Mouse (Mus musculus): Measurements from ENCODE around the gene Calm2.

Calm2 gene

GRCm38 (mm10) chr17:87446767-87447611 is at the start of gene Calm2:
Gene Calm2, minus strand, starts transcription at chr17:87446935.
- peak; percentile 99 for DNase-seq

GRCm38 (mm10) chr17:87495504-87495903 is 48.8 kb upstream of the Calm2 start:
- DNase-seq: no peak

GRCm38 (mm10) chr17:87494310-87494709 is 47.6 kb upstream of the Calm2 start:
- DNase-seq: no peak

- no peak for DNase-seq
Measured at GRCm38 (mm10) chr17:87492286-87492685, 45.6 kb upstream of the Calm2 start.

- no peak for DNase-seq
Measured at GRCm38 (mm10) chr17:87490295-87490694, 43.6 kb upstream of the Calm2 start.

GRCm38 (mm10) chr17:87485751-87486150 is 39.0 kb upstream of the Calm2 start:
- DNase-seq: no peak

GRCm38 (mm10) chr17:87482867-87483266 is 36.1 kb upstream of the Calm2 start:
- DNase-seq: peak; percentile 44

GRCm38 (mm10) chr17:87478569-87478968 is 31.8 kb upstream of the Calm2 start:
- no peak for DNase-seq

GRCm38 (mm10) chr17:87477611-87478010 is 30.9 kb upstream of the Calm2 start:
- DNase-seq: no peak

GRCm38 (mm10) chr17:87475356-87475755 is 28.6 kb upstream of the Calm2 start:
- peak; percentile 19 for DNase-seq

GRCm38 (mm10) chr17:87474501-87474795 is 27.7 kb upstream of the Calm2 start:
- no peak for DNase-seq

- peak; percentile 66 for DNase-seq
Measured at GRCm38 (mm10) chr17:87473736-87474500, 27.2 kb upstream of the Calm2 start.

GRCm38 (mm10) chr17:87473441-87473735 is 26.7 kb upstream of the Calm2 start:
- DNase-seq: no peak

GRCm38 (mm10) chr17:87472879-87473278 is 26.1 kb upstream of the Calm2 start:
- DNase-seq: peak; percentile 41

- DNase-seq: no peak
Measured at GRCm38 (mm10) chr17:87471661-87472060, 24.9 kb upstream of the Calm2 start.

- no peak for DNase-seq
Measured at GRCm38 (mm10) chr17:87470797-87471196, 24.1 kb upstream of the Calm2 start.

- no peak for DNase-seq
Measured at GRCm38 (mm10) chr17:87470282-87470681, 23.5 kb upstream of the Calm2 start.

- DNase-seq: no peak
Measured at GRCm38 (mm10) chr17:87469428-87469827, 22.7 kb upstream of the Calm2 start.

GRCm38 (mm10) chr17:87468616-87469015 is 21.9 kb upstream of the Calm2 start:
- no peak for DNase-seq

GRCm38 (mm10) chr17:87461499-87461896 is 14.8 kb upstream of the Calm2 start:
- no peak for DNase-seq

GRCm38 (mm10) chr17:87460669-87461498 is 14.1 kb upstream of the Calm2 start:
- DNase-seq: no peak

- peak; percentile 50 for DNase-seq
Measured at GRCm38 (mm10) chr17:87459750-87460668, 13.3 kb upstream of the Calm2 start.

Data from lung, postnatal 10 days (tissue).